Mouse (Mus musculus): ENCODE data around the gene St6galnac3.

The St6galnac3 gene

DNA sequence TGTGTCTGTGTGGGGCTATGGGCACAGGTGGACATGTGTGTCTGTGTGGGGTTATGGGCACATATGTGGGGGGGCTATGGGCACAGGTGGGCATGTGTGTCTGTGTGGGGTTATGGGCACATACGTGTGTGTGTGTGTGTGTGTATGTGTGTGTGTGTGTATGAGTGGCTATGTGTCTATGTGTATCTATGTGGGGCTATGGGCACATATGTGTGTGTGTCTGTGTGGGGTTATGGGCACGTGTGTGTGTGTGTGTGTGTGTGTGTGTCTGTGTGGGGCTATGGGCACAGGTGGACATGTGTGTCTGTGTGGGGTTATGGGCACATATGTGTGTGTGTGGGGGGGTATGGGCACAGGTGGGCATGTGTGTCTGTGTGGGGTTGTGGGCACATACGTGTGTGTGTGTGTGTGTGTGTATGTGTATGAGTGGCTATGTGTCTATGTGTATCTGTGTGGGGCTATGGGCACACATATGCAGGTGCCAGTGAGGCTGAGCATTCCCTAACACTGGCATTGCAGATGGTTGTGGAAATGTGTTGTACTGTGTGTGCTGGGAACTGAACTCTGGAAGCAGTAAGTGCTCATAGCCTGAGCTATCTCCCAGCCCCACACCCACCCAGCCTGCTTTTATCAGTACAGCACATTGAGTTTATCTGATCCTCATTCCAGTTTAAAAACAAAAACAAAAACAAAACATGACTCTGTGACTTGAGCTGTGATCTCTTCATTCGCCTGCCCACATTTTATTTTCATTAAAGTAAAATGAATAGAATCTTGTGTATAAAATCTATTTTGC is 8.6 kb upstream of the St6galnac3 start:
- no peak for DNase-seq (ENCODE audit: low read depth in 1 of 2, low spot score in 2 of 2)

DNA sequence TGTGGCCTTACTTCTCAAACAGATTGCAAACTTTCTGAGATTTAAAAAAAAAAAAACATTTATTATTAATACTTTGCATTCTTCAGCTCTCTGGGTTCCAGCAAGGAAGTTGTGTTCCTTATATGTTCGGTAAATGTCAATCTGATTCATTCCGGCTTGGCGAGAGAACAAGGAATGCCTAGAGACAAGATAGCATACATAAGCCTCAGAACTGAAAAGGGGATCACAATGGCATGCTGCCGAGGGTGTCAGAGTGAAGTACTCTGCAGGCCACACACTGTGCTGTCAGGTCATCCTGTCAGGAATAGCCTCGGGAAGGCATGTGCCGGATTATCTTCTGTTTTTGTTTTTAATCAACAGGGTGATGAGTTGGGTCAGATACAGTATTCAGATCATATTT is 7.8 kb upstream of the St6galnac3 start:
- DNase-seq (ENCODE audit: low read depth in 1 of 2, low spot score in 2 of 2), result no peak

DNA sequence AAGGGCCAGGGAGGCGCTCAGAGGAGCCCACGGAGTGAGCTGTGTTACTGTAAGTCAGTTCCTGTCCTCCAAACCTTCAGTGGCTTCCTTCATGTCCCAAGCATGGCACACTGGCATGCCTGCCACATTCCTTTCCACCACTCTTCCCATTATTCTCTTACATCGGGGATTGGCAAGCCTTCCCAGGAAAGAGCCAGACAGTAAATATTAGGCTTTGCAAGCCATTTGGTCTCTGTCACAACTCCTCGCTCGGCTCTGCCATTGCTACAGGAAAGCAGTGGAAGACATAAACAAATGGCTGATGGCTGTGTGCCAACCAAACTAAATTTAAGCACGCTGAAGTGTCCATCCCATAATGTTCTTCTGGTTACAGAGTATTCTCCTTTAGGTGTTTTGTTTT is 7.1 kb upstream of the St6galnac3 start:
- no peak for DNase-seq (ENCODE audit: low read depth in 1 of 2, low spot score in 2 of 2)

GRCm38 (mm10) chr3:153728577-153728976 is 3.6 kb upstream of the St6galnac3 start:
- DNase-seq (ENCODE audit: low read depth in 1 of 2, low spot score in 2 of 2), result no peak

GRCm38 (mm10) chr3:153723467-153724079 is 1.4 kb downstream of the St6galnac3 start:
- DNase-seq (ENCODE audit: low read depth in 1 of 2, low spot score in 2 of 2), result no peak

DNA sequence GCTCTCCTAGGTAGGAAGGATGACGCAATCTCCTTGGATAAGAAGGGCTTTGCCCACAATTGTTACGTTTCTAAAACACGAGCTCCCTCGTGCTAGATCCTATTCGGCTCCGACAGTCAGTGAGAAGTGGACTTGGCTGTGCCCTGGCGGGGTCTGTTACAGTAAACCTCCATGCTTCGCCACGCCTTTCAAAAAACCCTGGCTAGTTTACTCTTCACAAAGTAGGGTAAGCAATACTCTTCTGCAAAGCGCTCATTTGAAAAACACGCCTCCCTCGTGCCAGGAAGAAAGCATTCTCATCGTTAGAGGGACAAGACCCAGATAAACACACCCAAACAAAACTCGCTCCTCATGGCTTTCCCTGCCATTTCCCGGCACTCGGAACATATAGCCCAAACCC is 3.4 kb downstream of the St6galnac3 start:
- no peak for DNase-seq (ENCODE audit: low read depth in 1 of 2, low spot score in 2 of 2)

GRCm38 (mm10) chr3:153720922-153721321 is 4.1 kb downstream of the St6galnac3 start:
- DNase-seq (ENCODE audit: low read depth in 1 of 2, low spot score in 2 of 2), result no peak

- no peak for DNase-seq (ENCODE audit: low read depth in 1 of 2, low spot score in 2 of 2)
Observed at GRCm38 (mm10) chr3:153720296-153720695, 4.7 kb downstream of the St6galnac3 start.

DNA sequence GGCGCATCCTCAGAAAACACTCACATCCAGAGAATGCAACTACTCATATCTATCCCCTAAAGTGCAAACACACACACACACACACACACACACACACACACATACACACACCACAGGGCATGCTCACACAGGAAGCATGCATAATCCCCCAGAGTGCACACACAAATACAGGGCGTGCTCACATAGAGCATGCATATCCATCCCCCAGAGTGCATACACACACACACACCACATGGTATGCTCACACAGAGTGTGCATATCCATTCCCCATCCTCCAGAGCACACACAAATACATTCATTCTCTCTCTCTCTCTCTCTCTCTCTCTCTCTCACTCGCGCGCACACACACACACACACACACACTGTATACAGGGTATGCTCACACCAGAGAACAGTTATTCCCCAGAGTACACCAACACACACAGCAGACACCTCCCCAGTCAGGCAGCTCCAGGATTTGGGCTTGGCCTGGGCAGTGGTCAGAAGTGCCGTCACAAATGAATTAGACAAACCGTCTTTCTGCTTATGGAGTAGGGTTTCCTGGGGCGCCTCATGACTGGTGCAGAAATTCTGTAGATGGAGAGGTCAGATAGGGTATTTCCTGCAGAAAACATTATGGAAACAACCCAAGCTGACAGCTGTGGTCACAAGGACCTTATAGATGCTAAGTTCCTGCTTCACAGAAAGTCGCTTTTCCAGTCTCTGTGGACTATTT is 5.6 kb downstream of the St6galnac3 start:
- no peak for DNase-seq (ENCODE audit: low read depth in 1 of 2, low spot score in 2 of 2)

- no peak for DNase-seq (ENCODE audit: low read depth in 1 of 2, low spot score in 2 of 2)
Observed at GRCm38 (mm10) chr3:153718724-153719123, 6.2 kb downstream of the St6galnac3 start.

GRCm38 (mm10) chr3:153717742-153718141 is 7.2 kb downstream of the St6galnac3 start:
- no peak for DNase-seq (ENCODE audit: low read depth in 1 of 2, low spot score in 2 of 2)

- no peak for DNase-seq (ENCODE audit: low read depth in 1 of 2, low spot score in 2 of 2)
Observed at GRCm38 (mm10) chr3:153715646-153716045, 9.3 kb downstream of the St6galnac3 start.

DNA sequence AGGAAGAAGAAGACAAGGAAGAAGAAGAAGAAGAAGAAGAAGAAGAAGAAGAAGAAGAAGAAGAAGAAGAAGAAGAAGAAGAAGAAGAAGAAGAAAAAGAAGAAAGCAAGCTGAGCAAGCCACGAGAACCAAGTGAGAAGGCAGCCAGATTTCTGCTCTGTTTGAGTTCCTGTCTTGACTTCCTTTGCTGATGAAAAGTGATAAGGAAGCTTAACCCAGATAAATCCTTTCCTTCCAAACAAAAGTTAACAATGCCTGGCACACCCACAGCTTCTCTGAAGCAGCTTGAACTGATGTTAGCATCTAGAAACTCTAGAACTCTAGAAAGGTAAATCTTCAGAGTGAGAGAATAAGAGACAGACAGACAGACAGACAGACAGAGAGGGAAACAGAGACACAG is 14.4 kb downstream of the St6galnac3 start:
- DNase-seq (ENCODE audit: low read depth in 1 of 2, low spot score in 2 of 2), result no peak

- no peak for DNase-seq (ENCODE audit: low read depth in 1 of 2, low spot score in 2 of 2)
Observed at GRCm38 (mm10) chr3:153707687-153708086, 17.3 kb downstream of the St6galnac3 start.

DNA sequence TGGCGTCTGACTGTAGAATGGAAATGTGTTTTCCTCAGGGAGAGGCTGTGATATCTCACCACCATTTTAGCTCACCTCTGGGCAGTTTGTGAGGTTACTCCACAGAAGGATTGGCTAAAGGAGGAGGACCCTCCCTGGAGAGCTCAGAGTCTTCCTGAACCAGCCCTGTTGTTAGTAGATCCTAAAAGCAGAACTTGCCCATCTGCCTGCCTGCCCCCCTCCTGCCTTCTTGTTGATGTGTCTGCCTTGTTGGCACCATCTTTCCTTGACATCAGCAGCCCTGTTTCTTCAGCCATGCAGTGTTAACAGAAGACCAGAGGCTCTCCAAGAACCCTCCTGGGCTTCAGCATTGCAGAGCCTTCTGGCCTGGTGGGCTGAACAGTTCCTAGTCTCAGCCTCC is 18.1 kb downstream of the St6galnac3 start:
- DNase-seq (ENCODE audit: low read depth in 1 of 2, low spot score in 2 of 2), result no peak

DNA sequence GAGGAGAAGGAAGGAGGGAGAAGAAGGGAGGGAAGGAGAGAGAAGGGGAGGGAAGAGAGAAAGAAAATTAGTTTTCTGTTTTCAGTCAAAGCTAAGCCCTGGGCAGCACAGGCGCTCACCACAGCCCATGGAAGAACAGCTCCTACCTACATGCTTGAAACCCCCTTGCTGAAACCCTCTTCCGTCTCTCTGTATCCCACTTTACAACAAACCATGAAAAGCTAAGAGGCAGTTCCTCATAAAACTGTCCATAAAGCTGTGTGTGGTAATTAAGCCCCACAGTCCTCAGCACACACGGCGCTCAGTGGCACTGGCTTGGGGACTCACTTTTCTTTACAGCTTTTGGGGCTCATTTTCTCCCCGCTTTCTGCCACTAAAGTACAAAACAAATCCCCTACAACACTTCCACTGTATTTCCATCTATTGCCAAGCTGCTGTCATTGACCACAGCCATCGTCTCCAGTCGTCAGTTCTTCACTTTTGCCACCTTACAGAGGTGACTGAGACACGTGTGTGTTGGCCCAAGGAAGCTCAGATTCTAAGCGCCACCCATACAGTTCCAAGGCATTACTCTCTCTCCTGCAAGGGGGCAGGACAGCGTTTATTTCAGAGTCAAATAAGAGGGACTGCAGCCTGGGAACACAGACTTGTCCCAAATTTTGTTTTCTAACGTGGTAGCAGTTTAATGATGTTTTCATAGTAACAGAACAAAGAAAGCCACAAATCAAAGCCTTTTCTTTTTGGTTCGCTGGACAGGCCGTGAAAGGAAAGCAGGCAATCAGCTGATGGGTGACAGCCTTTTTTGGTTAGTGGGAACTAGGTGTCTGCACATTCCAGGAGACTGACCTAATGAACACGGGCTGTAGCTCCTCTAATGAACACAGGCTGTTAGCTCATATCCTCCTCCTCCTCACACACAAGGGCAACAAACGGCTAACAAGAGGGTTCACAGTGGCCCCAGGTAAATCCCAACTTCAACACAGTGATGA is 22.9 kb downstream of the St6galnac3 start:
- DNase-seq (ENCODE audit: low read depth in 1 of 2, low spot score in 2 of 2), result no peak

DNA sequence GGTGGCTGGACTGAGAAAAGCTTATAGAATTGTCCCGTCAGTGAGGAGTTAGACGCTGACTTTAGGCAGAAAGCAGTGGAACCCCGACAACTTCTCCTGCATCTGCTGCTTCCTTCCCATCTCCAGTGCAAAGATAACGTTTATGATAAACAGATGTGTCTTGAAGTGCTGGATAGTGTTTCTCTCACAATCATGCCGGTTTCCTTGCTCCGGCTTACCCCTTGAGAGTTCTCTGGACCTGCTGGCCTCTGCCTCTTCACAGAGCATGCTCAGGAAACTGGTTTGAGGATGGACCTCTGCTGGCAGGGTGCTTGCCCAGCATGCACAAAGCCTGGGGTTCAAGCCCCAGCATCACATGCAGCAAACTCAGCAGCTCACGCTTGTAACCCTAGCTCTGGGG is 23.8 kb downstream of the St6galnac3 start:
- no peak for DNase-seq (ENCODE audit: low read depth in 1 of 2, low spot score in 2 of 2)

GRCm38 (mm10) chr3:153699086-153699485 is 25.9 kb downstream of the St6galnac3 start:
- DNase-seq (ENCODE audit: low read depth in 1 of 2, low spot score in 2 of 2), result no peak

- no peak for DNase-seq (ENCODE audit: low read depth in 1 of 2, low spot score in 2 of 2)
Observed at GRCm38 (mm10) chr3:153692978-153693377, 32.0 kb downstream of the St6galnac3 start.

GRCm38 (mm10) chr3:153692206-153692813 is 32.7 kb downstream of the St6galnac3 start:
- DNase-seq (ENCODE audit: low read depth in 1 of 2, low spot score in 2 of 2), result no peak

GRCm38 (mm10) chr3:153691537-153691936 is 33.4 kb downstream of the St6galnac3 start:
- no peak for DNase-seq (ENCODE audit: low read depth in 1 of 2, low spot score in 2 of 2)

Measured in monocyte, adult 2 months (primary cell).